Mouse (Mus musculus) intestine, postnatal 0 days (tissue): ENCODE data around the gene Uqcrh. TPM values are rescaled to one million over a fixed set of nuclear protein-coding genes. Genes with fewer than 3 reads are reported as not detected.

Experiments
- ATAC-seq: fragments of 200-750 bp; cut with Nextera tagmentation; 2 replicates; pipeline ENCODE4 v1.8.0; 2017; ENCODE audit warnings: mild to moderate bottlenecking, moderate TSS enrichment, moderate library complexity
- H3K27ac ChIP-seq: fragments of 300-500 bp; sonication (generic); 2 replicates; pipeline ENCODE4 v1.5.1; 2014; ENCODE audit warnings: mild to moderate bottlenecking, low read depth, low read length, moderate library complexity
- H3K27me3 ChIP-seq: fragments of 300-500 bp; sonication (generic); replicated peaks from 2 replicates; pipeline ENCODE4 v1.6.1; 2014; ENCODE audit warnings: low read length, mixed read lengths; ENCODE audit not compliant: control insufficient read depth, insufficient read depth
- H3K36me3 ChIP-seq: fragments of 300-500 bp; sonication (generic); 2 replicates; pipeline ENCODE4 v1.6.1; 2014; ENCODE audit warnings: mild to moderate bottlenecking, moderate library complexity; ENCODE audit not compliant: control insufficient read depth, insufficient read depth
- H3K4me1 ChIP-seq: fragments of 300-500 bp; sonication (generic); replicated peaks from 2 replicates; pipeline ENCODE4 v1.6.1; 2014; ENCODE audit warnings: antibody characterized with exemption, low read length, mixed read lengths; ENCODE audit not compliant: control insufficient read depth, insufficient read depth
- H3K4me2 ChIP-seq: fragments of 300-500 bp; sonication (generic); replicated peaks from 2 replicates; pipeline ENCODE4 v1.6.1; 2014; ENCODE audit warnings: low read depth, mild to moderate bottlenecking, moderate library complexity
- H3K4me3 ChIP-seq: fragments of 300-500 bp; sonication (generic); 2 replicates; pipeline ENCODE4 v1.5.1; 2014; ENCODE audit warnings: low read depth, low read length
- H3K9ac ChIP-seq: fragments of 300-500 bp; sonication (generic); 2 replicates; pipeline ENCODE4 v1.6.1; 2014; ENCODE audit warnings: mild to moderate bottlenecking, low read depth, low read length
- H3K9me3 ChIP-seq: fragments of 300-500 bp; sonication (generic); 2 replicates; pipeline ENCODE4 v1.6.1; 2016; ENCODE audit warnings: mixed run types; ENCODE audit not compliant: control insufficient read depth
- CTCF ChIP-seq: sonication (generic); IDR thresholded peaks from 2 replicates; pipeline ENCODE4 v1.5.1; 2016; ENCODE audit warnings: low read depth, mild to moderate bottlenecking, control low read depth, antibody characterized with exemption, moderate library complexity
- WGBS: fragments of 180-500 bp; shearing (Covaris S2); extraction: QIAGEN DNeasy Blood & Tissue Kit; methylation state at CpG from one replicate; pipeline ENCODE4 v1.1.7; 2014; 5-methylcytosine and 5-hydroxymethylcytosine counted together
- polyA plus RNA-seq: library from polyadenylated mRNA; unstranded; fragments of >200 nt; fragmentation: Nextera tagmentation; extraction: Ambion mirVana; gene quantifications from 2 replicates; pipeline ENCODE4 v1.2.1, GENCODE M21; 2015

The Uqcrh gene
- polyA plus RNA-seq, 1 experiment from 2014 or later = 1,003 TPM

DNA sequence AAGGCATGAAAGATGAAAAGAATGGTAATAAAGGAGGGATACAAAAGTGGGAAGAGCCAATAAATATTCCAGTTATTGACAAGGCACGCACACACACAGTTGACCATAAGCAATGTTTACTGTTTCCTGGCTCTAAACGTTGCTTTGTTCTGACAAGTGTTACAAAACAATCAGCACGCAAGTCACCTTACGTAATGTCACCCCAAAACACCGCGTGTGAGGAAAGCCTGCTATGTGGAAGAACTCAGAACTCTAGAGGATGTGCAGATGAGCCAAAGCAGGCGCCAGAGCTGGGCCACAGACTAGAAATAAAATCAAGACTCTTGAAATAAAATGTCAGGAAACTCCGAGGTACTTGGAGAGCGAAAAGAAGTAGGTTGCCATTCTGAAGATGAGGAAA is 42.0 kb downstream of the Uqcrh start:
- H3K9ac ChIP-seq = no peak overlapping the region
- WGBS = 90% methylated on average over 9 of the region's 9 CpGs
- H3K9me3 ChIP-seq = no peaks in the 10 kb centered on the region
- no peak for TF ChIP-seq CTCF
- peaks cover 49% of the 10 kb centered on the region for H3K36me3 ChIP-seq
- no peak overlapping the region for H3K4me3 ChIP-seq
- no peak overlapping the region for H3K27ac ChIP-seq
- H3K4me1 ChIP-seq = no peaks in the 10 kb centered on the region
- no peak overlapping the region for H3K4me2 ChIP-seq
- ATAC-seq = no peak
- no peaks in the 10 kb centered on the region for H3K27me3 ChIP-seq

DNA sequence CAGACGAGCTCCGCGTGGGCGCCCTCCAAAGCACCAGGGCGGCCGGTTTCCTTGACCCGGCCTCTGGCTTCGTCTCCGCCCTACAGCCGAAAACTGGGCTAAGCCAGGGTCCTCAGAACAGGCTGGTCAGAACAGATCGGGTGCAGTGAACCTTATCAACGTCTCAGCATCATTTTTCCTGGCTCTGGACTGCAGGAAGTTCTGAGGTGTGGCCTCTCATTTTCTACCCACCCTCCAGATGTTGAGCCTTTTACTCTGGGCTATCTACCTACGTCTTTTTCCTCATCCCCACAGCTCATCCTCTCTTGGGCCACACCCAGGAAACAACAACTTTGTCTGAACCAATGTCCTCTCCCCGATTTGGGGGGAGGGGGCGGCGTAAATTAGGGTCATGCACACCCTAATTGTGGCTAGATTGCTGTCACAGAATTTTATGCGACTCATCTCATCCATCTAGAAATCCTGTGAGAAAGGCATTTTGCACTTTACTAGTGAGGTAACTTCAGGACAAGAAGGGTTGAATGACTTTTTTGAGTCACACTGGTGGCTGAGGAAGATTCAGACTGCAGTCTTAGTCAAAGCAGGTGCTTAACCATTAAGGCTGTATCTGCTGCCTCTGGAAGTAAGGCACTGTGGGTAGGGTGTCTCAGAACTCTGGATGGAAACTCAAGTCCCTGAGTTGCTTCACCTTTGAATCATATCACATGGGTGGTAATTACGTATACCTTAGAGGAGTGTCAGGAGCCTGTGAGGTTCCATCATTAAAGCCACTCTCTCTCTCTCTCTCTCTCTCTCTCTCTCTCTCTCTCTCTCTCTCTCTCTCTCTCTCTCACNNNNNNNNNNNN is 56.7 kb downstream of the Uqcrh start, which contains the start of gene Faah:
Faah (minus strand) TSS at position 25 of the 845 bp plus-strand sequence.
- 4% methylated on average over 18 of the region's 18 CpGs for WGBS
- Histone ChIP-seq H3K4me2 (peak within 1 kb of the TSS; percentile 91), H3K27ac (peak within 1 kb of the TSS; percentile 98), H3K36me3 (no peaks in the 10 kb centered on the region; the same call in 1 of the 2 replicates), H3K9ac (peak within 1 kb of the TSS; percentile 79), H3K4me3 (peak within 1 kb of the TSS; percentile 76), H3K9me3 (no peaks in the 10 kb centered on the region), H3K27me3 (peaks cover 2% of the 10 kb centered on the region; the same call in 1 of the 2 replicates), H3K4me1 (no peaks in the 10 kb centered on the region; the same call in 1 of the 2 replicates)
- no peak for TF ChIP-seq CTCF
- peak; percentile 57 for ATAC-seq

DNA sequence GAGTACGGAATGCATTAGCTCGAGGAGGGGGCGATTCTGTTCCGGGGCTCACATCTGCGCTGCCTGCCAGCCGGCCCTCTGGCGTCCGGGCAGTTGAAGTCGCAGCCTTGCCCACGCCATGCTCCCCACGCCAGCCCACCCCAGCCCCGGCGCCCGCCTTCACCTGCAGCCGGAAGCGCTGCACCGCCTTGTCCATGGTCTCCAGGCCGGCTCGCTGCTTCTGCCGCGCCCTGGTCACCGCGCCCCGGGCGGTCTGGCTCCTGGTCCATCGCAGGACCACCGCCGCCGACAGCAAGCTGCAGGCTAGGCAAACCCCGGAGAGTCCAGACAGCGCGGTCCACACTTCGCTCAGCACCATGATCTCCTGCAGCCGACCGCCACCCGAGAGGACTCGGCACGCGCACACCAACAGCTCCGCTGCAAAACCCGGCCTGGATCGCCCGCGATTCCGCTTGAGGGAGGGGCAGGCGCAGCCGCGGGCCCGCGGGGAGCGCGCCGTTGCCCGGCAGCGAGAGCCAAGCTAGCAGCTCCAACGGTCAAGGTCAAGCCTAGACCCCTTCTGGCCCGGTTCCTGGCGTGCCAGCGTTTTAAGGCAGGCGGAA is 57.5 kb downstream of the Uqcrh start:
- Histone ChIP-seq H3K9ac (peak overlapping the region; percentile 79), H3K27ac (peak overlapping the region; percentile 98), H3K36me3 (no peaks in the 10 kb centered on the region; the same call in 1 of the 2 replicates), H3K9me3 (no peaks in the 10 kb centered on the region), H3K4me1 (no peaks in the 10 kb centered on the region; the same call in 1 of the 2 replicates), H3K4me2 (peak overlapping the region; percentile 91), H3K27me3 (peaks cover 2% of the 10 kb centered on the region; the same call in 1 of the 2 replicates), H3K4me3 (peak overlapping the region; percentile 76)
- TF ChIP-seq CTCF = no peak; the same call in 1 of the 2 replicates
- under 1% methylated on average over 54 of the region's 60 CpGs for WGBS
- ATAC-seq = peak; percentile 62

Other genes with a start within 250 kb of the Uqcrh start
- 11.8 and 13.6 TPM in 2 replicates for gene Mob3c, start 247.0 kb downstream of the Uqcrh start, polyA plus RNA-seq
- 12.8 and 15.1 TPM in 2 replicates for gene Mknk1, start 235.9 kb downstream of the Uqcrh start, polyA plus RNA-seq
- gene Kncn, start 190.7 kb downstream of the Uqcrh start, polyA plus RNA-seq = not detected in 2 replicates
- not detected in 2 replicates for gene 6430628N08Rik, start 184.4 kb downstream of the Uqcrh start, polyA plus RNA-seq
- gene Dmbx1, start 135.1 kb downstream of the Uqcrh start, polyA plus RNA-seq = not detected in 2 replicates
- 105 and 125 TPM in 2 replicates for gene Faah, start 57.1 kb downstream of the Uqcrh start, polyA plus RNA-seq
- 34.5 and 37.5 TPM in 2 replicates for gene Nsun4, start 21.2 kb downstream of the Uqcrh start, polyA plus RNA-seq
- 49.2 and 52.0 TPM in 2 replicates for gene Lrrc41, start 198 bp upstream of the Uqcrh start, polyA plus RNA-seq
- 5.2 and 6.5 TPM in 2 replicates for gene Rad54l, start 48.6 kb upstream of the Uqcrh start, polyA plus RNA-seq
- gene Pomgnt1, start 48.8 kb upstream of the Uqcrh start, polyA plus RNA-seq = 18.1 and 18.2 TPM in 2 replicates
- 0.56 and 0.68 TPM in 2 replicates for gene Lurap1, start 76.3 kb upstream of the Uqcrh start, polyA plus RNA-seq
- 40.1 and 63.8 TPM in 2 replicates for gene Tspan1, start 92.5 kb upstream of the Uqcrh start, polyA plus RNA-seq
- not detected in 2 replicates for gene 1700042G07Rik, start 98.3 kb upstream of the Uqcrh start, polyA plus RNA-seq
- gene Gm49337, start 98.3 kb upstream of the Uqcrh start, polyA plus RNA-seq = not detected in 2 replicates
- 2.9 and 3.5 TPM in 2 replicates for gene Pik3r3, start 146.5 kb upstream of the Uqcrh start, polyA plus RNA-seq